Mouse (Mus musculus) cerebellum, adult 11 months (tissue): ENCODE results near the gene Mipep.

Experiments
- DNase-seq: peaks from one replicate; pipeline ENCODE4 v3.0.0; 2022

Gene Mipep

GRCm38 (mm10) chr14:60882681-60883080, 98.3 kb downstream of the Mipep start:
- DNase-seq, result no peak

- peak; percentile 42 for DNase-seq
Observed at GRCm38 (mm10) chr14:60885361-60885950, 101.1 kb downstream of the Mipep start.

GRCm38 (mm10) chr14:60893882-60894281, 109.5 kb downstream of the Mipep start:
- no peak for DNase-seq

GRCm38 (mm10) chr14:60895172-60896000, 111.0 kb downstream of the Mipep start:
- DNase-seq, result no peak

GRCm38 (mm10) chr14:60898086-60898667, 113.8 kb downstream of the Mipep start:
- DNase-seq, result no peak

GRCm38 (mm10) chr14:60904501-60904900, 120.1 kb downstream of the Mipep start:
- DNase-seq, result no peak

GRCm38 (mm10) chr14:60906421-60907374, 122.3 kb downstream of the Mipep start:
- DNase-seq, result no peak

GRCm38 (mm10) chr14:60909351-60909750, 125.0 kb downstream of the Mipep start:
- no peak for DNase-seq

- no peak for DNase-seq
Observed at GRCm38 (mm10) chr14:60910506-60911444, 126.4 kb downstream of the Mipep start.

- DNase-seq, result no peak
Observed at GRCm38 (mm10) chr14:60912981-60913468, 128.7 kb downstream of the Mipep start.

- DNase-seq, result no peak
Observed at GRCm38 (mm10) chr14:60916661-60917060, 132.3 kb downstream of the Mipep start.

- no peak for DNase-seq
Observed at GRCm38 (mm10) chr14:60926011-60926410, 141.6 kb downstream of the Mipep start.

- no peak for DNase-seq
Observed at GRCm38 (mm10) chr14:60935705-60936104, 151.3 kb downstream of the Mipep start.

GRCm38 (mm10) chr14:60937481-60938039, 153.2 kb downstream of the Mipep start:
- no peak for DNase-seq
